9 mouse cellular contexts compared by ENCODE assay signal in the genomic region with DNA sequence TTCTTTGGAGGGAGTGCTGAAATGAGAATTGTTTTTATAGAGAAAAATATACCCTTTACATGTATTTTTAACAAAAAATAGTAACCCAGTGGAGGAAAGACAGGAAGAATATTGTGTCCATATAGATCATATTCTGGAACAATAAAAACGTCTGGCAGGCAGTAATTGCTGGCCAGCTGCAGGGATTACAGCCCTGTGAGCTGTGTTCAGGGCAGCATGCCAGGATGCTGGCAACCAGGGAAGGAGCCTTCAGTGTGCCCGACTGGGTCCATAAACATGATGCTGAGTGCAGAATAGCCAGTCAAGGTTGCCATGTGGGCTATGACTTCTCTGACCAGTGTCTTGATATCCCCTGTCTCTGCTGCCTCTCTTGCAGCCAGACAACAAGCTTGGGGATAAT.
DNase-seq lines count a peak whose midpoint lies in the region; TF ChIP-seq lines count a peak whose summit lies in the region.
"Had no signal": no experiment of that assay in that cellular context is flagged by ENCODE, and none has a peak within 500 bp of the region (broad histone marks: within the 10 kb centered on the region; RNA-seq: fewer than 3 reads in every experiment).

No protein-coding gene starts in this region.

- H3K4me1 ChIP-seq in heart, embryonic 10.5 days = peaks cover 11% of the 10 kb centered on the region; the same call in 1 of the 2 replicates

- no peaks in the 10 kb centered on the region for H3K27me3 ChIP-seq in heart, embryonic 10.5 days (ENCODE audit: insufficient read depth, poor library complexity, severe bottlenecking)
- H3K27me3 ChIP-seq: embryonic facial prominence, embryonic 13.5 days had no signal

- H3K9me3 ChIP-seq in heart, embryonic 10.5 days = no peaks in the 10 kb centered on the region
- H3K9me3 ChIP-seq: embryonic facial prominence, embryonic 13.5 days had no signal

- TF ChIP-seq CTCF in left cerebral cortex, adult 2 months (IDR thresholded peaks at IDR 0.05) = no peak

- no peak overlapping the region for H3K27ac ChIP-seq in heart, embryonic 10.5 days
- H3K27ac ChIP-seq in left cerebral cortex, adult 2 months = peak overlapping the region; percentile 63
- H3K27ac ChIP-seq: embryonic facial prominence, embryonic 13.5 days had no signal

- H3K36me3 ChIP-seq in heart, embryonic 10.5 days = no peaks in the 10 kb centered on the region
- H3K36me3 ChIP-seq: embryonic facial prominence, embryonic 13.5 days had no signal

- WGBS in heart, embryonic 10.5 days = 42% methylated on average over 2 of the region's 2 CpGs

- H3K4me3 ChIP-seq in heart, embryonic 10.5 days = no peak overlapping the region
- no peak overlapping the region for H3K4me3 ChIP-seq in left cerebral cortex, adult 2 months
- H3K4me3 ChIP-seq: embryonic facial prominence, embryonic 13.5 days had no signal

- peak; percentile 11 to 32 for DNase-seq in heart, adult 18-20 months
- no peak for DNase-seq in heart, embryonic 10.5 days (ENCODE audit: low spot score)
- peak; percentile 70 to 74 for DNase-seq in adrenal gland, postnatal 36 days
- DNase-seq in gastrocnemius, postnatal 36 days = peak; percentile 14 to 18
- peak; percentile 22 to 29 for DNase-seq in left cerebral cortex, adult 2 months (ENCODE audit: extremely low spot score in 1 of 2, low spot score in 2 of 2)
- DNase-seq in skeletal muscle tissue, adult 2 months (ENCODE audit: low read depth, low spot score) = peak; percentile 30
- no peak for DNase-seq in yolk sac, embryonic 10.5 days (ENCODE audit: low spot score)
- DNase-seq in spleen, adult 18-20 months = no peak

- intact Hi-C loops in gastrocnemius, postnatal 36 days (cut with DNase I) = no loop called here
- intact Hi-C loops in left cerebral cortex, adult 2 months (cut with DNase I) = no loop called here

Comparison
In these comparisons a context has a peak if more than half of its experiments do, and no peak if none do; other contexts are left out.
1. DNase-seq: peak in heart, adult 18-20 months (2 of 2), adrenal gland, postnatal 36 days (2 of 2), gastrocnemius, postnatal 36 days (2 of 2), left cerebral cortex, adult 2 months (2 of 2) and skeletal muscle tissue, adult 2 months (single experiment); none in heart, embryonic 10.5 days (single experiment), yolk sac, embryonic 10.5 days (single experiment) and spleen, adult 18-20 months (0 of 2).